Mouse (Mus musculus) liver, postnatal 0 days (tissue): ENCODE measurements around the gene Myo9a.

Experiments used
- CTCF ChIP-seq: sonication (generic); IDR thresholded peaks from 2 replicates; pipeline ENCODE4 v1.5.1; 2016; ENCODE audit warnings: antibody characterized with exemption, low read depth
- EP300 ChIP-seq: IDR thresholded peaks from 2 replicates; pipeline ENCODE4 v1.6.1; 2016; ENCODE audit warnings: antibody characterized with exemption, low read depth, mild to moderate bottlenecking

- TF ChIP-seq EP300 (no peak), CTCF (peak; percentile 43)
These were observed at the start of gene Myo9a, which contains the start of gene Senp8 for GRCm38 (mm10) chr9:59750267-59751065.
